Mouse (Mus musculus): ENCODE results near the gene Slit3.

Gene Slit3

GRCm38 (mm10) chr11:35198537-35199088 is 77.6 kb downstream of the Slit3 start:
- DNase-seq (ENCODE audit: low read depth, low spot score): no peak

DNA sequence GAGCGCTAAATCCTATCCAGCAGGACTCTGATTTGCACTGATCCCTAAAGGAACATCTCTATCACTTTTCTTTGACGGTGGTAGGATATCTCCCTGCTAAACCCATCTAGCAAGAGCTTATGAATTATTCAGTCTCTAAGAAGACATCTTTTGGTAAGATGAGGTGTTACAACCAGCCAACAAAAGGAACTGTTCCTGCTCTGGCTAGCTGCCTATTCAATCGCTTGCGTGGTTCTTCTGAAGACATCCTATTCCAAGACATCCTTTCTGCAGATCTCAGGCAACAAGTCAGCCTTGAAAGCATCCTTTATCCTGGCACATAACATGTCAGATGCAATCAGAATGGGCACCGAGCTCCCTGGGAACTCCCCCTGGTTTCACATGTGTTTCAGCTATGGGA is 81.3 kb downstream of the Slit3 start:
- DNase-seq (ENCODE audit: low read depth, low spot score): no peak

- DNase-seq (ENCODE audit: low read depth, low spot score): no peak
These were observed 82.6 kb downstream of the Slit3 start for GRCm38 (mm10) chr11:35203673-35204072.

DNA sequence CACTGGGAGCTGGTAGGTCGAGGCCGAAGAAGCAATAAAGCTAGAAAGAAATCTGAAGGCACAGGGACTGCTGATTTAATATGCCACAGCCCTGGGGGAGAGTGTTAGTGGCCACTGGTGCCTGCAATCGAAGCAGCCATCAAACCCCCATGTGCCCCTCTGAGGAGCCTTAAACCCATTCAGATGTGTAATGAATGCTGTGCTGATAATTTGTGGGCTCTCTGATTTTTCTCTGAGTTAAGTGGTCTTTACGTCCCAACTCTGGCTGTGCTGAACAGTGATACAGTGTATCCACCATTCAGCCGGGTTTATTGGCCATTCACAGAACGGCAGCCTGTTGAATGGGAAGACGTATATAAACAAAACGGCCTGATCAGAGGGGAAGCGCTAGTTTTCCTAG is 83.1 kb downstream of the Slit3 start:
- DNase-seq (ENCODE audit: low read depth, low spot score): no peak

- DNase-seq (ENCODE audit: low read depth, low spot score): no peak
These were observed 90.0 kb downstream of the Slit3 start for GRCm38 (mm10) chr11:35210728-35211682.

DNA sequence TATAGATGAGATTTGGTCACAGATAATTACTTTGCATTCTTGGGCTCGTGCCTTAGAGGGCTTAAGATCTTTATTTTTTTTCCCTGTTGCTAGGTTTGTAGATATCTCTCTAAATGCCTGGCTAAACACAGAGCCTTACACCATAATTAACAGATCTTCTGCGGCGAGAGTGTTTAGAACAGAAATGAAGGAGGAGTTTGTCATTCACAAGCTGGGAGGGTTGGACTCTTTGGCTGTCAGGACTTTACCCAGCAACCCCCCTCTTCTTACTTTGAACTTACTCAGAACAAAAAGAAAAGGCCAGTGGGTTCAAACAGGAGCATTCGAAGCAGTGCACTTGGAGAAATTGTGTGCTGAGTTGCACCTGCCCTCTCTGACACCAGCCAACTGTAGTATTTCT is 103.0 kb downstream of the Slit3 start:
- DNase-seq (ENCODE audit: low read depth, low spot score): no peak

GRCm38 (mm10) chr11:35231361-35232090 is 110.5 kb downstream of the Slit3 start:
- DNase-seq (ENCODE audit: low read depth, low spot score): no peak

DNA sequence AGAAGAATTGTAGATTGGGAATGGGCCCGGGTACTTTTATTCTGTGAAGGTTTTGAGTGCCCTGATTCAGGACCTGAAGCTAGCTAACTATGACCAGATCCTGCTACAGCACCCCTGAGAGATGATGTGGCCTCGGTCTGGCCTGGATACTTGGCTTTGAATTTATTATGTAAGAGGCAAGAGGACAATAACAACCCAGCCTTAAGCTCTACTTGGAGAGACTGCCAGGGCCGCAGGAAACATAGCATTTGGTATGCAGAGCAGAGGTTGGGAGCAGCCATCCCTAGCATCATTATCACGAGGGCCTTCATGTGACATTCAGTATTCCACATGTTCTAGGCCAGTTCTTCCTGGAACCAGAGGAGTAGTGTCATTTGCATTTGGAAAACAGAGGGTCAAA is 111.3 kb downstream of the Slit3 start:
- DNase-seq (ENCODE audit: low read depth, low spot score): no peak

- no peak for DNase-seq (ENCODE audit: low read depth, low spot score)
These were observed 120.4 kb downstream of the Slit3 start for GRCm38 (mm10) chr11:35241379-35241778.

DNA sequence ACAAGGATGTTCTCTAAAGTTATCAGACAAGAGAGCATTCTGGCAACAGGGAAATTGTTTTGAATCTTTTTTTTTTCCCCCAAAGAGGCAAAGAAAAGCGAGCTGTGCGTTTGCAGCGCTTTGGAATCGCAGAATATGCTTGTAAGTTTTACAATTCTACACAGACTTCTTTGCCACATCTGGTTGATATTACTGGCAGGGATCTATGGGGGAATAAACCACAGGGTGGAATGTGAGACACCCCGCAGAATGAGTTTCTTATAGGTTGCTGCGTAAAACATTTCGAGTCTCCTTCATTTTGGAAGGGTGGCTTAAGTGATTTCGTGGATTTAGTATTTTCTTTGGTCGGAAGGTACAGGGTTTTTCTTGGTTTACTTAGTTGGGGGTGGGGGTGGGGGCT is 122.6 kb downstream of the Slit3 start:
- DNase-seq (ENCODE audit: low read depth, low spot score): no peak

DNA sequence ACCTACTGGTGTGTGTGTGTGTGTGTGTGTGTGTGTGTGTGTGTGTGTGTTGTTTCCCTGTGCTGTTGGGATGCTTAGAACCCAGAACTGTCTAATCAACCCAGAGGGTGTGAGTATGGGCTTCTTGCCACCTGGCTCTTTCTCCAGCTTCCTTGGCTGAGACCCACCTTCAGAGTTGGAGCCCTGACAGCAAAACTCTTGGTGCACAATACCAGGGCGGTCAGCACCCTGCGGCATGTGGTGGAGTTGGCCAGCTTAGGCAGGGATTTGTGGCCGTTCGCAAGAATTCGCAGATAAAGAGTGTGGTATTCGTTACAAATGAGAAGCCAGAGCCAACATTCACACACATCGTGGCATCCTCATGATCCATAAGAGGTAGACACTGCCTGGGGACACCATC is 123.5 kb downstream of the Slit3 start:
- DNase-seq (ENCODE audit: low read depth, low spot score): no peak

GRCm38 (mm10) chr11:35246623-35247022 is 125.6 kb downstream of the Slit3 start:
- no peak for DNase-seq (ENCODE audit: low read depth, low spot score)

- DNase-seq (ENCODE audit: low read depth, low spot score): no peak
These were observed 127.1 kb downstream of the Slit3 start for GRCm38 (mm10) chr11:35248088-35248487.

GRCm38 (mm10) chr11:35250871-35251418 is 129.9 kb downstream of the Slit3 start:
- DNase-seq (ENCODE audit: low read depth, low spot score): no peak

DNA sequence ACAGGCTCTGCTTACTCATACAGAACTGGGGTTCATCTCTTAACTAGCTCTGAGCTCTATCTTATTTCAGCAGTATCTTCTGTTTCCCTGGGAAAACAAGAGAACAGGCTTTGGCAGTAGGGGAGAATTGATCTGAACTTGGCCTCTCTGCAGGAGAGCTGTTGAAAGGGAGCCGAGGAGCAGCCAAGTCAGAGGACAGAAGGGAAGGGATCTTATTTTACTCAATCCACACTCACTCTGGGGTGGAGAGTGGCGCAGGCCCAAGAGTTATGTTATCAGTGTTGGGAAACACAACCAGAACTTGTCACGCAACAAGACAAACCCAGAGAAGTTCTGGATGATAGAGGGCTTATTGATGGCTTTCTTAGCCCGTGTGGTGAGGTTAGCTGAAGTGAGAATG is 130.9 kb downstream of the Slit3 start:
- DNase-seq (ENCODE audit: low read depth, low spot score): no peak

DNA sequence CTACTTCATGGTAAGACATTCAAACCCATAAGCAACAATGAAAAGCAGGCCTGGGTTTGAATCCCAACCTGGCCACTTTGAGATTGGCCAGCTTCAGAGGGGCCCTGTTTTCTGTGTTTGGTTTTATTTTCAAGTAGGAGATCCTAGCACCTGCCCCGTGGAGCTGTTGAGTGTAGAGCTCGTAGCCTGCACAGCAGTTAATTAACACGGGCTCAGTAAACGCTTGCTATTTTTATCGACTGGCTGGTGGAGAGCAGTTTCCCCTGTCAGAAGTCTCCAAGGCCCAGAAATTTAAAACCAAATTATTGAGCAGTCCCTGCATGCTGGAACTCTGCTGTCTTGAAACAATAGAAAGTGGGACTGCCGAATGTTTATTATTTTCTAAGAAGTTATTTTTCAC is 136.3 kb downstream of the Slit3 start:
- DNase-seq (ENCODE audit: low read depth, low spot score): no peak

DNA sequence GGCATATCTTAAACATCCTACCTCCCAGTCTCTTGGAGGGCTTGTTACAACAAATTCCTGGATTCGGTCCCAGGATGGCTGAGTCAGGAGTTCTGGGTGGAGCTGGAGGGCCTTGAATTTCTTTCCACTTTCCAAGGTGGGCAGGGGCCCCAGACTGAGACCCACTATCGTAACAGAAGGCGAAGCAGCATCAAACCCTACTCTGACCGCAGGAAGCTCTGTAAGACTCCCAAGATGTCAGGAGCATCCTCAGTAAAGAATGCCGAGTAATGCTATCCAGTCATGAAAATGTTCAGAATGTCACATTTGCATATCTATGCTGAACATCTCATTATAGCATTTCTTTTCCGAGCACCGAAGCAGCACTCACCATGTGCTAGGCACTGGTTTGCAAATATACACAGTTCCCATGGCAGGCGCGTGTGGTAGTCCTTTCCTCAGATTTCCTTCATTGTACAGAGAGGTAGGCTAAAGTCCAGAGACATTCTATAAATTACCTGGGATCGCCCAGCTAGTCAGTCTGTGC is 140.6 kb downstream of the Slit3 start:
- no peak for DNase-seq (ENCODE audit: low read depth, low spot score)

- no peak for DNase-seq (ENCODE audit: low read depth, low spot score)
These were observed 141.4 kb downstream of the Slit3 start for GRCm38 (mm10) chr11:35262289-35262941.

GRCm38 (mm10) chr11:35264749-35265148 is 143.7 kb downstream of the Slit3 start:
- no peak for DNase-seq (ENCODE audit: low read depth, low spot score)

- DNase-seq (ENCODE audit: low read depth, low spot score): no peak
These were observed 149.4 kb downstream of the Slit3 start for GRCm38 (mm10) chr11:35270396-35270795.

DNA sequence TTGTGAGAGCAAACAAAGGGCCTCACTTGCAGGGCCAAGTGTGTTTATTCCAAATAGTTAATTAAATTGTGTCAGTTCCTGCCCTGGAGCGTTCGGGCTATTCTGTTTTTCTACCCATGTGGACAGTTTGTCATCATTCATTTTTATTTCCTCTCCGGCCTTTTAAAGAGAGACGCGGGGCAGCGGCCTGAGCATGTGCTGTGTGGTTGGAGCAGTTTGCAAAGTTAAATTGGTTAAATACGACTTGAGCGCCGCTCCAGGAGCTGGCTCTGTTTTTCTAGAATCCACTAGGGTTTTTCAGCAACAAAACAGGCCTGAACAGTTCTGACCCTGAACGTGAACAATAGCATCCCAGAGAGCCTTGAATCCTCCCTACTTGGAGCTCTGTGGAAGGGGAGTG is 152.4 kb downstream of the Slit3 start:
- no peak for DNase-seq (ENCODE audit: low read depth, low spot score)
